Mouse (Mus musculus) megakaryocyte-erythroid progenitor cell, adult 5 weeks (primary cell): ENCODE data around the gene Amtn. TPM values are rescaled to one million over a fixed set of nuclear protein-coding genes. Genes with fewer than 3 reads are reported as not detected.

Experiments used
- polyA plus RNA-seq: library from polyadenylated mRNA; stranded (reverse); fragments of >175 nt; gene quantifications from 2 replicates; pipeline ENCODE4 v1.2.3, GENCODE M21; 2012

The Amtn gene
- polyA plus RNA-seq, result not detected in 2 replicates

DNA sequence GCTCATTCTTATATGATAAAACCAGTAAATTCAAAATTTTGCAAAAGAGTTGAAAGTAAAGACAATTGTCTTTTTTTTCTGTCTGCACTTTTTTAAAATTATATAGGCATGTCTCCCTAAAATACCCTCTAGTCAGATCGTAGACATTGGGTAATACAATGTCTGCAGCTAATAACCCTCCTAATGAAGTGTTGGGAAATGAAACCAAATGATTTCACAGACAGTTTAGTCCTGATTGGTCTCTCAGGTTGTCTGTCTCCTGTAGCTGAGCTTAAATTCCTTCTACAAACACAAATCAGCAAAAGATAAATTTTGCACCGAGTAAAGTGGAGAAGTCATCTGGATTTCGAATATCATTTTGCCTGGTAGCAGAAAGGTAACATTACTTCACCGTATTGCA is at the start of gene Amtn:
TSS of gene Amtn (plus strand) at position 301 of the 400 bp plus-strand sequence.

Other genes starting within 250 kb of the Amtn start
- not detected in 2 replicates for gene Gm11115, start 222.0 kb upstream of the Amtn start, polyA plus RNA-seq
- not detected in 2 replicates for gene Gm7714, start 107.2 kb upstream of the Amtn start, polyA plus RNA-seq
- gene Prol1, start 58.8 kb upstream of the Amtn start, polyA plus RNA-seq, result not detected in 2 replicates
- gene Ambn, start 79.9 kb downstream of the Amtn start, polyA plus RNA-seq, result not detected in 2 replicates
- gene Enam, start 111.9 kb downstream of the Amtn start, polyA plus RNA-seq, result not detected in 2 replicates
- 0.04 and 0.11 TPM in 2 replicates for gene Jchain, start 151.8 kb downstream of the Amtn start, polyA plus RNA-seq
- 67.1 and 82.5 TPM in 2 replicates for gene Utp3, start 178.4 kb downstream of the Amtn start, polyA plus RNA-seq
- gene Rufy3, start 188.9 kb downstream of the Amtn start, polyA plus RNA-seq, result 3.3 and 3.8 TPM in 2 replicates